ENCODE assay signal across 8 mouse cellular contexts in genomic region chr3:30599711-30600545, GRCm38 (mm10). TPM values are rescaled to one million over a fixed set of nuclear protein-coding genes. Genes with fewer than 3 reads are reported as not detected.
A peak's percentile ranks its signal among the peaks of the same experiment; 100 is the strongest.
DNase-seq lines count a peak whose midpoint lies in the region; ATAC-seq lines count a peak whose summit lies in the region.

TSS of gene Actrt3 (minus strand) at chr3:30599939.

- intact Hi-C loops in left cerebral cortex, postnatal 4 days (cut with DNase I) = loop anchor here (10.0 kb wide), 3 partner anchors 345 to 535 kb away; no protein-coding TSS in a partner anchor

- H3K4me2 ChIP-seq in hindbrain, embryonic 11.5 days (replicated peaks; ENCODE audit: low read depth, low read length) = peak within 1 kb of the TSS; percentile 76
- H3K4me2 ChIP-seq in midbrain, embryonic 13.5 days (replicated peaks) = peak within 1 kb of the TSS; percentile 83
- H3K4me2 ChIP-seq in stomach, embryonic 15.5 days = peak within 1 kb of the TSS; percentile 91

- peak within 1 kb of the TSS; percentile 52 for H3K9ac ChIP-seq in hindbrain, embryonic 11.5 days (ENCODE audit: low read depth, low read length)
- peak within 1 kb of the TSS; percentile 69 for H3K9ac ChIP-seq in midbrain, embryonic 13.5 days (replicated peaks)
- H3K9ac ChIP-seq in stomach, embryonic 15.5 days = peak within 1 kb of the TSS; percentile 29

- peak within 1 kb of the TSS; percentile 50 for H3K4me3 ChIP-seq in hindbrain, embryonic 11.5 days (ENCODE audit: low read depth, low read length)
- peak within 1 kb of the TSS; percentile 92 for H3K4me3 ChIP-seq in midbrain, embryonic 13.5 days (replicated peaks)
- peak within 1 kb of the TSS; percentile 53 for H3K4me3 ChIP-seq in stomach, embryonic 15.5 days (replicated peaks)

- H3K27ac ChIP-seq in hindbrain, embryonic 11.5 days (ENCODE audit: low read depth, low read length) = no peak within 1 kb of the TSS
- peak within 1 kb of the TSS; percentile 52; the same call in 1 of the 2 replicates for H3K27ac ChIP-seq in midbrain, embryonic 13.5 days
- H3K27ac ChIP-seq in stomach, embryonic 15.5 days = peak within 1 kb of the TSS; percentile 72

- no peaks in the 10 kb centered on the region for H3K36me3 ChIP-seq in hindbrain, embryonic 11.5 days (ENCODE audit: control insufficient read depth, insufficient read depth, low read length)
- H3K36me3 ChIP-seq in midbrain, embryonic 13.5 days = peaks cover 8% of the 10 kb centered on the region
- H3K36me3 ChIP-seq in stomach, embryonic 15.5 days = 0 out of 2 replicates have a peak, but pooled peaks cover 4% of the 10 kb centered on the region

- no peaks in the 10 kb centered on the region for H3K9me3 ChIP-seq in hindbrain, embryonic 11.5 days (ENCODE audit: control insufficient read depth, low read length)
- no peaks in the 10 kb centered on the region for H3K9me3 ChIP-seq in midbrain, embryonic 13.5 days
- H3K9me3 ChIP-seq in stomach, embryonic 15.5 days = no peaks in the 10 kb centered on the region

- DNase-seq in CD4-positive, CD25-positive, alpha-beta regulatory T cell, adult 2 months (ENCODE audit: low read depth, low spot score) = peak; percentile 62
- peak; percentile 90 for DNase-seq in brain, adult 2 months (ENCODE audit: low read depth, low spot score)
- DNase-seq in hindbrain, embryonic 11.5 days (ENCODE audit: low spot score) = peak; percentile 59
- DNase-seq in left cerebral cortex, postnatal 4 days = peak; percentile 57

- no peak for ATAC-seq in CD4-positive, CD25-positive, alpha-beta regulatory T cell, adult 4 months
- ATAC-seq in erythroid progenitor cell, adult 5-6 weeks (replicated peaks; ENCODE audit: low FRiP score, poor library complexity, severe bottlenecking) = 0 out of 2 replicates have a peak, but pooled peaks have one; percentile 11
- no peak for ATAC-seq in hindbrain, embryonic 11.5 days (ENCODE audit: low FRiP score)
- no peak for ATAC-seq in midbrain, embryonic 13.5 days
- no peak for ATAC-seq in stomach, embryonic 15.5 days (ENCODE audit: insufficient read depth, low FRiP score, low read depth)

- WGBS in hindbrain, embryonic 11.5 days = under 1% methylated on average over 32 of the region's 32 CpGs
- WGBS in midbrain, embryonic 13.5 days = 1% methylated on average over 32 of the region's 32 CpGs
- WGBS in stomach, embryonic 15.5 days = 2% methylated on average over 32 of the region's 32 CpGs

- H3K27me3 ChIP-seq in hindbrain, embryonic 11.5 days (ENCODE audit: control insufficient read depth, insufficient read depth, low read length) = peaks cover 3% of the 10 kb centered on the region; the same call in 1 of the 2 replicates
- H3K27me3 ChIP-seq in midbrain, embryonic 13.5 days = peaks cover 17% of the 10 kb centered on the region; the same call in 1 of the 2 replicates
- H3K27me3 ChIP-seq in stomach, embryonic 15.5 days (replicated peaks) = peaks cover 7% of the 10 kb centered on the region; the same call in 1 of the 2 replicates

- 0 out of 2 replicates have a peak, but pooled peaks cover 2% of the 10 kb centered on the region for H3K4me1 ChIP-seq in hindbrain, embryonic 11.5 days (replicated peaks; ENCODE audit: control insufficient read depth, insufficient read depth, low read length)
- H3K4me1 ChIP-seq in midbrain, embryonic 13.5 days (replicated peaks) = peaks cover 35% of the 10 kb centered on the region
- peaks cover 14% of the 10 kb centered on the region for H3K4me1 ChIP-seq in stomach, embryonic 15.5 days

RNA-seq across cellular contexts. Expression of gene Actrt3, which starts in this region (rescaled TPM):
- polyA plus RNA-seq in CD4-positive, CD25-positive, alpha-beta regulatory T cell, adult 4 months (2017; shearing (Covaris generic)) = under 1 TPM; 0.22 to 0.42 TPM
- total RNA-seq in erythroid progenitor cell, adult 5-6 weeks (2015; ENCODE audit: low replicate concordance) = not detected in 2 replicates
- not detected in 2 replicates for total RNA-seq in erythroid progenitor cell, adult 5-6 weeks (2017; ENCODE audit: low replicate concordance)
- 0.22 and 0.49 TPM in 2 replicates for polyA plus RNA-seq in hindbrain, embryonic 11.5 days (2014; fragmentation: Nextera tagmentation; extraction: Ambion mirVana)
- total RNA-seq in left cerebral cortex, postnatal 4 days (2021) = 1 to 10 TPM; 1.0 to 1.5 TPM
- 0.17 and 0.23 TPM in 2 replicates for polyA plus RNA-seq in midbrain, embryonic 13.5 days (2015; fragmentation: Nextera tagmentation; extraction: Ambion mirVana)
- 0.46 and 0.70 TPM in 2 replicates for polyA plus RNA-seq in stomach, embryonic 15.5 days (2015; fragmentation: Nextera tagmentation; extraction: Ambion mirVana)

Comparison
In these comparisons a context has a peak if more than half of its experiments do, and no peak if none do; other contexts are left out.
1. Peak in ATAC-seq in erythroid progenitor cell, adult 5-6 weeks; RNA of the gene not detected or under 1 TPM.
2. Peak in DNase-seq, H3K4me3 ChIP-seq, H3K9ac ChIP-seq and H3K4me2 ChIP-seq in hindbrain, embryonic 11.5 days; RNA of the gene not detected or under 1 TPM.